Mouse (Mus musculus) spleen, adult 2 months (tissue): ENCODE results near the gene Rplp0.

Experiments
- CTCF ChIP-seq: fragments of 200-500 bp; IDR thresholded peaks from 2 replicates; pipeline ENCODE4 v1.5.1; 2011; ENCODE audit warnings: mild to moderate bottlenecking, inconsistent platforms; ENCODE audit not compliant: insufficient read depth, insufficient read length, insufficient replicate concordance; ENCODE audit errors: extremely low read depth
- POLR2A ChIP-seq: fragments of 200-500 bp; IDR thresholded peaks from 2 replicates; pipeline ENCODE4 v1.6.1; 2011; ENCODE audit warnings: low read depth, low read length, inconsistent platforms

GRCm38 (mm10) chr5:115514896-115515587, 44.2 kb upstream of the Rplp0 start:
- TF ChIP-seq CTCF, result no peak
- TF ChIP-seq POLR2A, result no peak
